Mouse (Mus musculus) A20 (cell line): ENCODE data around the gene Ppp1r21.

Experiments
- DNase-seq: peaks from one replicate; pipeline ENCODE4 v3.0.0-alpha.2; 2011; ENCODE audit warnings: low read depth, low spot score

Gene Ppp1r21

DNA sequence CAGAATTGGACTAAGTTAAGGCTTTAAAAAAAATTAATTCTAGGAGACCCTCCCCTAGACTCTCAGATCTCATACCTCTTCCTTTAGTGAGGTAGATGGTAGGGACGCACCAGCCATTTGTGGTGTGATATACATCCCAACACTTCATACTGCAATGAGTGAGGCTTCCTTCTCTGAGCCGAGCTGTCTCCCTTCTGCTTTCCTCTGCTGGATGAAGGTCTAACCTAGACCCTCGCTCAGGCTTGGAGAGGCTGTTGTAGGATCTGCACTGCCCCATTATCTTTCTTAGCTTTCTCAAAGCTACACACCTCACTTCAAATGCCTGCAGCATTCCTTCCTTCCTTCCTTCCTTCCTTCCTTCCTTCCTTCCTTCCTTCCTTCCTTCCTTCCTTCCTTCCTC lies 83.8 kb downstream of the Ppp1r21 start:
- DNase-seq, result no peak

DNA sequence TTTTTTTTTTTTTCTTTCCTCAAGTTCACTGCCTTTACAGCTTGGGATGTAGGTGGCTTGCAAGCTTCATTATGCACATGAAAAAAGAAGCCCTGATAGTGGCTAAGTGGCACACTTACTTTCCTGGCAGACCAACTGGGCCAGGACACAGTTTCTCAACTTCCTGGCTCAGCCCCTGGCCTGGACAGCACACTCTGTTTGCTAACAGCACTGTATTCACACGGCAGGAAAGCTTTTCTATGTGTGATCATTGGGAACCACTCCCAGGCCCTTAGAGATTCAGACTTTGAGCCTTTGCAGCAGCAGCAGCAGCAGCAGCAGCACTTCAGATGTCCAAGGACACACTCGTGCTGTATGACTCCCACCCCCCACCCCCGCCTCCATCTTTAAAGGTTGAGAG lies 84.3 kb downstream of the Ppp1r21 start:
- DNase-seq, result no peak

GRCm38 (mm10) chr17:88614733-88615132 lies 84.8 kb downstream of the Ppp1r21 start:
- no peak for DNase-seq

DNA sequence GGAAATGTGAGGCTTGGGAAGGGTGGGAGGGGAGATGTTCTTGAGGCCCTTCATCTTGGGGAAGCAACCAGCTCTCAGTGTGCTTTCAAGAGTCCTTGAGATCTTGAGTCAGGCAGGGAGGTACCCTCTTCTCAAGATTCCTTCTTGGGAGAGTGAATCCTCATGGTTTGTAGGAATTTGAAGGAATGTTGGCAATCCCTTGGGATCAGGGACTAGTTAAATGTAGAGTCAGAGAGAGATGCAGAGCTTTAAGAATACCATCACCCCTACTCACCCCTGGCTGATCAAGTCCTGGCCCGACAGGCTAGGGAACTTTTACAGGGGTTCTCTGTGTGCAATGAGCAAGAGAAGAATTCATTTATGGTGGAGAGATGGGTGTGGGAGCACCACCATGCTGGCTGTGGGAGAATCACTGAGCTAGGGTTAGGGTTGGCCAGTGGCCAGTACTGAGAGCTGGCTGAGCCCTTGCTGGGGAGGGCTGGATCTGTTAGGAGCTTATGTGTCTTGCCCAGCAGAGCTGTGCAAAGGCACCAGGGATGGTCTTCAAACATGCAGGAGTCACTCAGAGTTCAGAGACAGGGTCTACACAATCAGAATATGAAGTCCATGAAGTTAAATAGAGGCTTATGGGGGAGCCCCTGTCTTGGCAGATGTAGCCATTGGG lies 85.7 kb downstream of the Ppp1r21 start:
- no peak for DNase-seq

GRCm38 (mm10) chr17:88620935-88621334 lies 91.0 kb downstream of the Ppp1r21 start:
- no peak for DNase-seq

- DNase-seq, result no peak
Observed at GRCm38 (mm10) chr17:88621374-88621773, 91.5 kb downstream of the Ppp1r21 start.

DNA sequence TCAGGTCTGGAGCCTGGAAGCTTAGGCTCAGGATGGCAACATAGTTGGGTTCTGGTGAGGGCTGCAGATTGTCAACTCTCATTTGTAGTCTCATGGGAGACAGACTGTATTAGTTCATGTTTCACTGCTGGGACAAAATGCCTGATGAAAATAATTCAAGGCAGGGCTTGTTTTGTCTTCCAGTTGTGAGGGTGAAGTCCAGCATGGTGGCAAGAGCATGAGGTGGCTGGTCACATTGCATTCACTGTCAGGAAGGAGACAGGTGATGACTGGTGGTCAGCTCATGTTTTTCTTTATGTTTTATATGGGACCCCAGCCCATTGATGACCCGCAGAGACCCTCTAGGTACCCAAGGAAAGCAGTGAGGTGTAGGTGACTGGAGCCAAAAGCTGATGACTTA lies 92.8 kb downstream of the Ppp1r21 start:
- no peak for DNase-seq

- no peak for DNase-seq
Observed at GRCm38 (mm10) chr17:88624386-88624785, 94.5 kb downstream of the Ppp1r21 start.

GRCm38 (mm10) chr17:88625350-88625749 lies 95.4 kb downstream of the Ppp1r21 start:
- no peak for DNase-seq

DNA sequence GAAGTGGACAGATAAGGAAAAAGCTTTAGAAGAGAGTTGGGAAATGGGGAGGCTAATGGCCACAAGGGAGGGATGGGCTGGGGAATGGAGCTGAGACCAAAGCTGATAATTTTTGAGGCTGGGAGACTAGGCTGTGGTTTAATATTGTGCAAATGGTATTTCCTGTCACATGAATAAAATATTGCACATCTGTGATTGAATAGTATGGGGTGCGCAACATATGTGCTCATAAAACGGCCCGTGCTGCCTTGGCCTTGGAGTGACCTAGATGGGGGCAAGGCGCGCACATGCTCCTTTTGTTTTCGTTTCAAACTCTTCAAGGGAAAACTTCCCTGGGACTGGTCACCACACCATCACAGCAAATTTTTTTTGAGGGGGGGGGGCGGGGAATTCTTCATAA lies 96.0 kb downstream of the Ppp1r21 start:
- no peak for DNase-seq

DNA sequence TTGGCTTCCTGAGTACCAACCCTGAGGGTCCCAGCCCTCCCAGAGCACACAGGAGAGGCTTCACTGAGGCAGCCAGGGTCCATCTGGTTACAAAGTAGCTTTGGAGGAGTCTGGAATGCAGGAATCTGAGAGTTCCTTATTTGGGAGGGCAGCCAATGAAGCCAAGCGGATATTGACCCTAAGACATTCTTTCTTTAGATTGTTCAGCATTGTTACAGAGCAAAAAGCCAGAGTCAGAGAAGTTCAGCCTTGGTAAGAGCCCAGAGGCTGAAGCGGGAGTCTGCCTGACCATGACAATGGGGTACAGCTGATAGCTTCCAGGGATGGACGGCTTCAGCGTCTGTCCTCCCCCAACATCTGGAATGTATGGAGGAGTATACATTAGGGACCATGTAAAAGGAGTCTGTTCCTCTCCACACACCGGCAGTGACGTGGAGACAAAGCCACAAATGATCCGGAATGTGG lies 96.5 kb downstream of the Ppp1r21 start:
- DNase-seq, result no peak

GRCm38 (mm10) chr17:88627150-88627549 lies 97.2 kb downstream of the Ppp1r21 start:
- DNase-seq, result no peak

GRCm38 (mm10) chr17:88628676-88629380 lies 98.9 kb downstream of the Ppp1r21 start:
- DNase-seq, result no peak

DNA sequence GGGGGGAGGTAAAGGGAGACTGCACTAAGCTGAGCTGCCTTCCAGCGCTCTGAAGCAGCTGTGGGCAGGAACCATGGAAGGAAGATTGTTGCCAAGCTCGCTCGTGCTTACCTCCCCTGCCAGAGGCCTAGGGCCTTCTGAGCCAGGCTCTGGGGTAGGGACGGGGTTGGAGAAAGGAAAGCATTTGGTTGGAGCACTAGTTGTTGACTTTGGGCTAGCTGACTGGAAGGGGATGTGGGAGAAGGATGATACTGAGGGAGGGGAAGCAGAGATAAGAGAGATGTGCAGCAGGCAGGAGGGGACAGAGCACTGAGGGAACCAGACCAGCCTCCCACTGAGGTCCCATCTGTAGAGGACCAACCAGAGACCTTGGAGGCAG lies 99.5 kb downstream of the Ppp1r21 start:
- no peak for DNase-seq

- DNase-seq, result no peak
Observed at GRCm38 (mm10) chr17:88629931-88630553, 100.1 kb downstream of the Ppp1r21 start.

GRCm38 (mm10) chr17:88630554-88630948 lies 100.6 kb downstream of the Ppp1r21 start:
- no peak for DNase-seq

GRCm38 (mm10) chr17:88632631-88633030 lies 102.7 kb downstream of the Ppp1r21 start:
- DNase-seq, result no peak

DNA sequence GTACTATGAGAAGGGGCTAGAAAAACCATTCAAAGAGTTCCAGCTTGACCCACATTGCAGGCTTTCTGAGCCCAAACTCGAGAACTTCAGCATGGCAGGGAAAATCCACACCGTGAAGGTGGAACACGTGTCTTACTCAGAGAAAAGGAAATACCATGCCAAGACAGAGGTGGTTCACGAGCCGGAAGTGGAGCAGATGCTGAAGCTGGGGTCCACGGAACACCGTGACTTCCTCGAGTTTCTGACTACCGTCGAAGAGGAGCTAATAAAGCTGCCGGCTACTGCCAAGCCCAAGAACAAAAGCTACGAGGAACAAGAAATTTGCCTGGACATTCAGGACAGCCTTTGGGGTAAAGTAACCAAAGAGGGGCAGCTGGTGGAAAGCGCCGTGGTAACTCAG lies 106.2 kb downstream of the Ppp1r21 start:
- no peak for DNase-seq

GRCm38 (mm10) chr17:88636587-88636986 lies 106.7 kb downstream of the Ppp1r21 start:
- no peak for DNase-seq
